Mouse (Mus musculus) spleen, postnatal 14 days (tissue): ENCODE data around the gene Rapgef3.

Source experiments
- DNase-seq, 2 experiments: peaks; one replicate each; pipeline ENCODE4 v3.0.0; 2021 to 2022; ENCODE audit warnings: low spot score in 2 of 2

The Rapgef3 gene

DNA sequence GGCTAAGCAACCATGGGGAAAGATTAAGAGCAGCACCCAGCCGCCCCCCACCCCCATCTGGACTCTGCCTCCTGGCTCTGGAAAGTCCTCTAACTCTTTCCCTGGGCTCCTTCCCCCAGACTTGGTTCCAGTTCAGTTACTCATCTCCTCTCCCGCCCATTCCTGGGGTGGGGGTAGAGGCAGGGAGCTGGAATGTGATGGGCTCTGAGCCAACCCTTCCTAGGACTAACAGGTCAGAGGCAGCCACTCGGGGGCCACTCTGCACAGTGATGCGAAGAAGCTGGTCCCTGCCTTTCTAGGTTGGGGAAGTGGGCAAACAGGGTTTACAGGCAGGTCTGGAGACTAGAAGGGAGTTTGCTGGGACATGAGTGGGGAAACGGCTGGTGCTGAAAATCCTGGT, 5.3 kb upstream of the Rapgef3 start:
- DNase-seq = no peak

DNA sequence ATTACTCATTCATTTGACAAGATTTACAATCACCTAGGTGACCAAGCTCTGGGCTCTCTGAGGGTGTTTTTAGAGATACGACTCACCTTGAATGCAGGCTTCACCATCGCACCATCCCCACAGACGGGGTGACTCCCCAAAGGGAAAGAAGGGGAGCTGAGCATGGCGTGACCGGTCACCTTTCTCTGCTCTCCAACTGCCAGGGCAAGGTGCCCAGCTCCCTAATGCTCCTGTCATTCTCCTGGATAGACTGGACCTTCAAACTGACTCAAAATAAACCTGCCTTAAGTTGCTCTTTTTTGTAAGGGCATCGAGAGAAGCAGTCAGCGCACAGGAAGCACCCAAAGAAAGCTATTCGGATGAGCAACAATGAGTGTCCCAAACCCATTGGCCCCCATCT, 2.5 kb upstream of the Rapgef3 start:
- DNase-seq = no peak

DNA sequence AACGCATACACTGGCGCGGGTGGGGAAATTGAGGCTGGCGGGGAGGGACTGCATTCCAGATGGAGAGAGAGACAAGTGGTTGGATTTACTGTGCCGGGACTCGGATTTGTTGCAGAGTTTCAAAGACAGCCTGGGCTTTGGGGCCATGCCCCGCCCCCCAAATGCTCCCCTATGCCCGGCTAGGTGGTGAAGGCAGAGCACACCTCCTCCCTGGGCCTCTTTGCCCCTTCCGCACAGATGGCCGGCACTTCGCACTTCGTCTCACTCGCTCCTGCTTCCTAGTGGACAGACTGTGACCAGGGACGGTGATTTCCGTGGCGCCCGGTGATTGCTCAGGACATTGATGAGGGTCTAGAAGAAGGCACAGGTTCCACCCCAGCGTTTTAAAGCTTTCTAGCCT, 420 bp upstream of the Rapgef3 start:
- DNase-seq = no peak

DNA sequence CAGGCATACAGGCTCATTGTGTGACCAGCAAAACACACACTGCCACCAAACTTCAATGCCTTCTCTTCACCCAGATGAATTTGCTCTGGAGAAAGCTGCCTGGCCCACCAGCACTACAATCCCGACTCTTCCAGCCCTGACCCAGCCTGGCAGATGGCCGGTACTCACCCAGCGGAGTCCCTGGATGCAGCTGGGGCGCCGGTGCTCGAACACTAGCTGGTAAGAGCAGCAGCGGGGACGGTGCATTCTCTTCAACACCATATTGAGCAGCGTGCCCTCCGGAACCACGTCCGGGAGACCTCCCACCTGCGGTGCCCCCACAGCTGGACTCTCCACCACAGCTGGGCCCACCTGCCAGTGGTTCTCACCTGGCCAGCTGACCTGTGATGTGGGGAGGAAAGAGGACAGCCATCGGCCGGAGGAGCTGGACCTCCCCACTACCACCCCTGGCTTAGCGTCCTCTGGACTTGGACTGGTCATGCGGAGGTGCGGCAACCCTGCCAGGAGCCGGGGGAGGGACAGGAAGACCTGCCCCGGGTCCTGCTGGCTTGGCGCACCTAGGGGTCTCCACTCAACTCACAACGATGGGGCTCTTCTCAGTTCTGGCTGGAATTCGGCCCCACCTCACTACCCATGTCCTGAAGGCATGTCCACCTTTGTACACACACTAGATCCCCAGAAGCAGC, 1.0 kb downstream of the Rapgef3 start:
- DNase-seq = no peak

DNA sequence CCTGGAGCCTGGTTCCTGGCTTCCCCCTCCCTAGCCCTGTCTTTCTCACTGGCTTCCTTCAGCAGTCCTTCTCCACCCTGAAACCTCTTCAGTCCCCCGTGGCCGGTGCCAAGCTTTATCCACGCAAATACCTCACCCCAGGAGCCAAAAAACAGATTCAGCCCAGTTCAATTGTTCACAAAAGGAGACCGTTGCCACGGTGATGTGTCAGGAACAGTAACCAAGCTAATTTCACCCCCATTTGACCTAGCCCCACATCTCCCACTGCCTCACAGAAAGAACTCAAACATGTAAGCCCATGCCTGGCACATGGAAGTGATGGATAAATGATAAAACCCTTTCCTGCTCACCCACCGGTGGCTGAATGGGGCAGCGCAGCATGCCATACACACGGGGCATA, 1.6 kb downstream of the Rapgef3 start:
- no peak for DNase-seq

DNA sequence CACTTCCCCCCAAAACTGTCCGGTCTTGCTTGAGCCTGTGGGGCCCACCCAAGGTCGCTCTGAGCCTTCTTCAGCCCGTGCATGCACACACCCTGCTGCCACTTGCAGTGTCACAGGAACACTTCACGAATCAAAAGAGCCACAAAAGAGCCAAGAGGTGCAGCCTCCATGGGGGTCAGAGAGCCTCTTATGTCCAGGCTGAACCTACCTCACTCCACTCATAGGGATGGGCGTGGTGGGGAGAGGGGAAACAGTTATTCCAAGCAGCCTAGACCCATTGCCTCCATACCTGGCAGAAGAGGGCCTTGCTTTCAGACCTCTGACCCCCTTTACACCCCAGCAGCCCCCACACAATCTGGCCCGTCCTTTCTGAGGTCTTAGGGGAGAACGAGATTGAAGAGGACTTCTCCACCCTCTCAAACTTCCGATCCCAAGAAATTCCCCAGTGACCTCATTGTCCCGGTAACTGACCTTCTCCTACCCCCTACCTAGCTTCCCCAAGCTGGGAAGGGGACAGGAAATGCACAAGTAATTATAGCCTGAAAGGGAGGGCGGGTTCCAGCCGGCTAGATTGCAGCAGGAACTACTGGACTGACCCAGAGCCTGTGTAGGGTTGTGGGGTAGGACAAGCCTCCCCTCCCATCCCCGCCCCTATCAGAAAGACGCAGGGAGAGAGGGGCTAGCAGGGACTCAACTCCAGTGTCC, 2.5 kb downstream of the Rapgef3 start:
- no peak for DNase-seq

DNA sequence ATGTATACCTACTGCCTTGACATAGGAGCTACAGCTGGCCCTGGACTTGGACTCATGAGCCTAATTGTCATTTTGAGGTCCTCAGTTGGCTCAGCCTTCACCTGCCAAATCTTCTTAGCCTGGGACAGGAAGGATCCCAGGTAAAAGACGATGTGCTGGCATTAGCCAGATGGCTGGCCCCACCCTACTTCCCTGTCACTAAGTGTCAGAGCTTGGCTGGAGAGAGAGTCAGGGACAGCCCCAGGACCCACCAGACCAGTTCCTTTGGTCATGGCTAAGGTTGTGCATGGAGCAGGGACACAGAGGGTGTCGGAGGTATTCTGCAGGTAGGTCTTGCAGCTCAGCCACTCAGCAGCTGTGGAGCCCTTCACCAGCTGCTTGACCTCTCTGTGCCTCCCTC, 3.2 kb downstream of the Rapgef3 start:
- DNase-seq = no peak

DNA sequence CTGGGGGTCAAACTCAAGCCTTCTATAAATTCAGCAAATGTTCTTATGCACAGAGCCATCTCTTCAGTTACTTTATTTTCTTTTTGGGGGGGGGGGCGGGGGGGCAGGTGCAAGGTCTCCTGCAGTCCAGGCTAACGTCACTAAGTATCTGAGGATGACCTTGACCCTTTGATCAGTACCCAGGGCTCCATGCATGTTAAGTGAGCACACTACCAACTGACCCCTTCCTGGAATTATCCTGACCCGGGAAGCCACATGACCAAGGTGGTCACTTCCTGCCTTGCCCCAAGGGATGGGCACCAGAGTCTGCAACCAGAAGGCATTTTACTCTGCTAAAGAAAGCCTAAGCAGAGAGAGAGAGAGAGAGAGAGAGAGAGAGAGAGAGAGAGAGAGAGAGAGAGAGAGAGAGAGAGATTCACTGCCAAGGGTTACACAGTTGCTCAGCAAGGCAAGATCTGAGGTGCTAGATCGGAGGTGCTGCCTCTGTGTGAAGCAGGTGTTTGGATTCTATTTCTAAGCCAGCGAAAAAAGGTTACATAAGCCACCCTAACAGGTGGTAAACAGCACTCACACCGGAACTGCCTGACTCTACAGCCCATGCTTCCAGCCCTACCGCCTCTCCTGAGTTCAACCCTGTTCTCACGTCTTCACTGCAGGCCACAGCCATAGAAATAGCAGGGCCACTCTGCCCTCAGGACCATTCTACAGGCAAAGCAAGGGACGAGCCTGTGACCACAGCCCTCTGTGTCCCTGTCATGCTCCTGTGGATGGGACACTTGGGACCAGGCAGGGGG, 4.3 kb downstream of the Rapgef3 start:
- no peak for DNase-seq

DNA sequence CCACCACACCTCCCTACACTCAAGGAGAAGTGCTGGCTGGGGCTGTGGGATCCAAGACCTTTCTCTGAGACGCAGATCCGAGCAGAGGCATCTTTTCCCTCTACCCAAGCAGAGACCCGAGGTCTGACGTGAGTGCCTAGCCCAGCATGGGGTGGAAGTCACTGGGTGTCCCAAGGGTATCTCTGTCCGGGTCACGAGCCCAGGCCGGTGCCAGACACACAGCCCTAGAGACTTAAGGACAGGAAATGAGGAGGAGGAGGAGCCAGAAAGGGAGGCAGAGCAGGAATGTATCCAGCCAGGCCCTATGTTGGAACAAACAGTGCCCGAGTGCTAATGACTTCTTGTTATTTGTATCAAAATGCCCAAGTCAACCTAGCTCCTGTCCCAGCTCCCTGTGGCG, 5.0 kb downstream of the Rapgef3 start:
- DNase-seq = no peak

DNA sequence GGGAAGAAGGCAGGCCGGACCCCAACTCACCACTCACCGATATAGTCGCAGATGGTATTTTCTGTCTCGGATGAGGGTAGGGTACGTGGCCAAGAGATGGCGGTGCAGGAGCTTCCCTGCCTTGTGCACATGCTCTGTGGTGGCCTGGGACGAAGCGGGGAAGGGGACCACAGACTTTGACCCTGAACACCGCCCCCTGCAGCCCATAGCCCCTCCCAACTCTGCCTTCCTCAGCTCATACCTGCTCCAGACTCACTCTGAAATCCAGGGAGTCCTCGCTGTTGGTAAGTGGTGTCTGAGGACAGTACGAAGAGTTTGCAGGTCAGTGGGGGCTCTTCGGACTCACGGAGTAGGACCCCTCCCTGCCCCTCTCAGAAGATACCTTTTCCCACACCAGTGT, 6.3 kb downstream of the Rapgef3 start:
- DNase-seq = no peak

DNA sequence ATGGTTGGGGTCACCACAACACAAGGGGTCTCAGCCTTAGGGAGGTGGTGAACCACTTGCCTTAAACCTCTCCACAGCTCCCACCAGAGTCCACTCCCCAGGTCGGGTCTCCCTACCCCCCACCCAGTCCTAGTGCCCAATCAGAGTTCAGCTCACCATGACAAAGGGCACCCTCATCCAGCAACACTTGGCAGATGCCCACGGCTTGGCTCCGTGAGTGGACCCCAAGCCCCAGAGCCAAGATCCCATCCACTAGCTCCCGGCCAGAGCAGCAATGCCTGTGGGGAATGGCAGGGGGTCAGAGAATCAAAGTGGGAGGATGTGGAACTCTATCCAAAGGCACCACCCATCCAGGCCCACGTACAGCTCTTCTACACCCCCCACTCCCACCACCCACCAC, 6.8 kb downstream of the Rapgef3 start:
- DNase-seq = no peak

DNA sequence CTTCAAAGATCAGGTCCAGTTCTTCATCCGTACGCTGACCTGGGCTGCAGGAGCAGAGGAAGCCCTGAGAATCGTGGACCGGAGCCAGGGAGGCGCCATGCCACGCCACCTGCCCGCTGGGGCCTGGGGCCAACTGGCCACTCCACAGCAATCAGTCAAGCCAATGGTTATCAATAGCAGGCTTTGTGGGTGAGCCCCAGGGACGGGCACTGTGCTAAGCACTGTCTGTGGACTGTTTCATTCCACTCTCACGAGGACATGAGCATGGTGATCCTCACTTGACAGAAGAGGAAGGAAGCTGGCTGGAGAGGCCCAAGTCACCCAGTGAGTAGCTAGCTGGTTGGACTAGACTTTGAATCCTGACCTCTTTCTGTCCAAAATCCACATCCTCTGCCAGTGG, 7.8 kb downstream of the Rapgef3 start:
- no peak for DNase-seq

DNA sequence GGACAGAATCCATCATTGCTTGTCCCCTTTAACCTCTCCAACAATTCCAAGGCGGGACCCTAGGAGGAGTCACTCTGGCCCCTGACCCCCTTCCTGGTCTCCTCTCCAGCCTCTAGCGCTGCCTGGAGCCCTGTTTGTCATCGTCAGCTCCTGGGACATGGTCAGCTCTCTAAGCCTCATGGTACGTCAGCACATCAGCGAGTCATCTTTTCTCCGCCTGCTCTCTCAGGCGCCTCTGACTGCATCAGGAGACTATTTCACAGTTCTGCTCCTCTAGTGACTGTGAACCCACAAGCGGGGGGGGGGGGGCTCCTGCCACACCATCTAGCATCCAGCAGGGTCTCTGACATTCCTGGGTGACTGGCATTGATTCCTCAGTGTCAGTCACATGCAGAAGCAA, 12.4 kb downstream of the Rapgef3 start:
- no peak for DNase-seq

DNA sequence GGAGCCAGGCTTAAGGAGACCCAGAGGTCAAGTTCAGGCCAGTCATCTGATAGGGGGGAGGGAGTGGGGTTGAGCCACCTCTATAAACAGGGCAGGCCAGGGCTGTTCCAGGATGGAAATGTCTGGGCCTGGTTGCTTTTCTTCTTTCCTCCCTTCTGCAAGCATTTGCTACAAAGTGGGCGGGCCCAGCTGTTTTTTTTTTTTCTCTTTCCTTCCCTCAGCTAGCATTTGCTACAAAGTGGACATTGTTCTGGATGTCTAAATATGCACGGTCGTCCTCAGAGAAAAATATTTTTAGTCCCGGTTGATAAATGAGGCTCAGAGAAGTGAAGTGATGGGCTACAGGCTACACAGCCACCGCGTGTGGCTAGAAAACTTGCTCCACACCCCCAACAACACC, 13.3 kb downstream of the Rapgef3 start:
- DNase-seq = no peak

DNA sequence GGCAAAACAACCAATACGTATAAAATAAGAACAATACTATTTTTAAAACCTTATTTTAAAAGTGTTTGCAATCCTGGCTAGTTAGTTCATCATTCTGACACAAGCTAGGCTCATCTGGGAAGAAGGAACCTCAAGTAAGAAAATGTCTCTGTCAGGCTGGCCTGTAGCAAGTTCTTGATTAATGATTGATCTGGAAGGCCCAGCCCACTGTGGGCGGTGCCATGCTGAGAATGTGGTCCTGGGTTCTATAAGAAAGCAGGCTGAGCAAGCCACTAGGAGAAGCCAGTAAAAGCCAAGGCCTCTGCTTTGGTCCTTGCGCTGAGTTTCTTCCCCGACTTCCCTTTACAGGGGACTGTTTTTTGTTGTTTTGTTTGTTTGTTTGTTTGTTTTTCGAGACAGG, 15.3 kb downstream of the Rapgef3 start:
- no peak for DNase-seq

DNA sequence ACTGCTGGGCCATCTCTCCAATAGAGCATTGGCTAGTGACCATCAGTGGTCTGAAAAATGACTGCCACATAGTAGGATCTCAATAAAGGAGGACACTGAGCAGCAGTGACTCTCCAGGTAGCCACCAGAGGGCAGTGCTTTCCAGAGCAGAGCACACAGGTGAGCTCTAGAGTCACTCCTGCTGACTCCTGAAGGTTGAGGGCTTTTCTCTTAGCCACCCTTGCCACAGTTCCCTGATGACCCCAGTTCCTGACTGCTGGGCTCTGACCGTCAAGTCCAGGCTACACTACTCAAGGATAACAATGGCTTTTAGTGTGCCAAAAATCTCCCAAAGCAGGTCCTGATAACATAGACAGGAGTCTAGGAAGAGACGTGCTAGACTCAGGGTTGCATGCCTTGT, 16.1 kb downstream of the Rapgef3 start:
- DNase-seq = peak in 1 of 2 experiments; percentile 41

DNA sequence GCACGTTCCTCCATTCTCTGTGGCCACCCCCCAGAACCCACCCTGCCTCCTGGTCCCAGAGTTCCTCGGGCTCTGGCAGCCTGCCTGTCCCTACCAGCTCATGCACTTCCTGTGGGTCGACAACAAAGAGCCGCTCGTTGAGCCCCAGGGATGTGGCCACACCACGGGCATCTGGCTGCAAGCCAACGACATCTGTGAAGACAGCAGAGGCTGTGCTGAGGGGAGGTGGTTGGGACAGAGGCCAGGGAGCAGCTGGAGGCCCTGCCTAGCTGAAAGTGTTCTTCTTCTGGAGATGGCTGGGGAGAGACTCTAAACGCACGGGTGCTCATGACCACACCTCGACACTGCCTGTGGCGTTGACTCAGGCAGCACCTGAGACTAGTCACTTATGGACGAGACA, 17.1 kb downstream of the Rapgef3 start:
- peak; percentile 38 to 41 for DNase-seq

DNA sequence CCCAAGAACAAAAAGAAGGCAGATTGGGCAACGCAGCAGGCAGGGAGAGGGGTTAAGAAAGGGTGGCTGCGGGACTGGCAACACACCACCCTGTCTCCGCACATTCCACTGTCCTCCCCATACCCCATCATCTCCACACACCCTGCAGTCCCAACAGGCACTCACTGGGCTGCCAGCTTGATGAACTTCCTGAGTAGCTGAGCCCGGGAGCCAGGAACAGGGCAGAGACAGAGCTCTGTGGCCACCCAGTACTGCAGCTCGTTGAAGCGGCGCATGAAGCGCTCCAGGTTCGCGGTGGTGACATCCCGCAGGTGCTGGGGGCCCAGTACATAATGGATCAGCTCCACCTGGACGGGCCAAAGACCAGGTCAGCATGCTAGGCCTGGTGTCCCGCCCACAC, 17.9 kb downstream of the Rapgef3 start:
- no peak for DNase-seq

DNA sequence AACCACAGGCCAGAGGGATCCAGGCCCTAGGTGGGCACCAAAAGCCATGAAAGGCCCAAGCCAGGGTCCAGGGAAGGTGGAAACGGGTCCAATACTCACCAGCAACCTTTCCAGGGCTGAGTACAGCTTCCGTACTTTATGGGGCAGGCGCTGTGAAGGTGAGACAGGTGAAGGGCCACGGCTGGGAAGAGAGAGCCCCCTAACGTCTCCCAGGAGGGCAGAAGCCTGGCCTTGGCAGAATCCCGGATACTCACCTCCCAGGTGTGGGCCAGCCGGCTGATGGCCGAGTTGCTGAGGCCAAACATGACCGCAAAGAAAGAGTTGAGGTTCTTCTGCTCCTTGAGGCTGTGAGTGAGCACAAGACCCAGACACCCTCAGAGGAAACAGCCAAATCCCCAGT, 18.4 kb downstream of the Rapgef3 start:
- DNase-seq = no peak

DNA sequence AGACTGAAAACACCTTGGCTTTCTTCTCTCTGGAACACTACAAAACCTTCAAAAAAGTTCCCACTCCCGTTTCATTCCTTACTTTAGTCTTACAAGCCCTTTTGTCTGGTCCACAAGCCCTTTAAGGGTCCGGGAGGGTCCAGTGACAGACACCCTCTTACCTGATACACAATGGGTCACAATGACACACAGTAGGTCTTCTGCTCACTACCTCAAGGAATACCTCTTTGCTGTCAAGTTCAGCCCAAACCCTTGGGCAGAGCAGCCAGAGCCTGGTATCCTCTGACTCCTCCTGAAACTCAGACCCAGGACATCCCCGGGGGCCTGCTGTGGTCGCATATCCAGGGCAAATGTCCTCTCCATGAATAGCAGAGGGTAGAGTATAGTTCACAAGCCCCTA, 18.8 kb downstream of the Rapgef3 start:
- DNase-seq = no peak

DNA sequence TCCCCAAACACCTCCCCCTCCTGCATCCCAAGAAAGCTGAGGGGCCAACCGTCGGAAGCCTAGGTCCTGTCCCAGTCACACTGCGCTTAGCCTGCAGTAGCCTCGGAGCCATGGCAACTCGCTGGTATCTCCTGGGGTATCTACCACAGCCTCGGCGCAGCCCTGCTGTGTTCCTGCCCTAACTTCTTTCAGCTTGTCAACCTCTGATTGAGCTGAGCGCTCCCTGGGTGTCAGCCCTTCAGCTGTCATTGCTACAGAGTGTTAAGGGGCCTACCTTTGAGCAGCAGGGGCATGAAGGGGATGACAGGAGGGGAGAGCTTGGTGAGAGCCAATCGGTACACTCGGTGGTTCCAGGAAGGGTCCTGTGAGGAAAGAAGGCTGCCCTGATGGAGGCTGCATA, 19.5 kb downstream of the Rapgef3 start:
- no peak for DNase-seq

DNA sequence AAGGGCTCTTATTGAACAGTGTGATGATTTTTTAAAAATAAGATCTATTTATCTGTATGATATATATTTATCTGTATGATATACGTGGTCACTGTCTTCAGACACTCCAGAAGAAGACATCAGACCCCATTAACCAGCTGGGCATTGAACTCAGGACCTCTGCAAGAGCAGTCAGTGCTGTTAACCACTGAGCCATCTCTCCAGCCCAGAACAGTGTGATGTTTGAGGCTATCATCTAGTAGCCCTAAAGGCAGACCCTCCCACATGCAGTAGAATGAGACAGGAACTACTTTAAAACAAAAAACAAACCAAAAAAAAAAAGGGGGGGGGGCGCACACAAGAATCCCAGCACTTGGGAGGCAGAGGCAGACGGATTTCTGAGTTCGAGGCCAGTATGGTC, 20.3 kb downstream of the Rapgef3 start:
- no peak for DNase-seq

DNA sequence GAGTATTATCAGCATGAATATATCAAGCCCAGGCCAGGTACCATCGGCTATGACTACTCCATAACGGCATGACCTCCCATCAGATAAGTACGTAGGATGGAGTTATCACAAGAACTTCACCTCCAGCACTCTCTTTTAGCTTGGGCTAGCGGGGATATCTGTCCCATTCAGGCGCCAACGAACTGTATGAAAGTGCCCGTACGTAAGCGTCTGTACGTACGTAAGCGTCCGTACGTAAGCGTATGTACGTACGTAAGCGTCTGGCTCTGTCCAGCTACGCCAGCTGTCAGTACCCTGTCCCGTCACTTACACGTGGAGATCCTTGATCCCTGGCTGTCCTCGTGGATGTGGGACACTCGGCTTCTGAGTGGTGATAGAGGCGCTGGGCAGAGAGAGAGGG, 21.0 kb downstream of the Rapgef3 start:
- no peak for DNase-seq
